Mouse (Mus musculus): ENCODE data around the gene Hnrnpc.

Gene Hnrnpc

DNA sequence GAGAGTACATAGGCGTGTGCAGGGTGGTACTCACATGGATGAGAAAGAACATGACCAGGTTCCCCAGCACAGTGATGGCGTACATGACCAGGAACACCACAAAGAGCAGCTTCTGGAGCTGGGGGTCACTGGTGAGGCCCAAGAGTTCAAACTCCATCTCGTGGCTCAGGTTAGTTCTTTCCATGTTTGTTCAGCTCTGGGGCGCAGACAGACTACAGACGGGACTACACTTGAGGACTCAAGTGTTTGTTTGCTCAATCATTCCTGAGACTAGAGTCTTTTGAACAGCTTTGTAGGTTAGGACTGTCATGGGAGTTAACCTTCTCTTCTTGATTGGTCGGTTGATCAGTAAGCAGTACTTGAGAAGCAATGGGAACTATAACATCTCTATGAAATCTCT lies 67.9 kb downstream of the Hnrnpc start:
- no peak for DNase-seq (ENCODE audit: low read depth in 2 of 2, low spot score in 2 of 2)

DNA sequence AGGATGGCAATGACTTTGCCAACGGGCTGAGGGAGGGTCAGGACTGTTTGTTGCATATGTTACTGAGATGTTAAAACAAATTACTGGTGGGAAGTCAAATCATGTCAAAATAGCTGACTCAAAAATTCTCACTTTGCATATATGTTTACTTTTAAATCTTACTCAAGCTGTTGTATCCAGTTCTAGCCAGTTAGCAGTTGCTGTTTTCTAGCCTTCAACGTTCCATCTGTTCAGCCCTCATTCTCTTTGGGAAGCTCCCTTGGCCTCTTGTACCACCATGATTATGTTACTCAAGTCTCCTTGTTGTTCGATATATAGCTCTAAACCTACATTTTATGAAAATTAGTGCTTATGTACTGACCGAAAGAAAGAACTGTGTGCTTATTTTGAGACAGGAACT lies 77.5 kb downstream of the Hnrnpc start:
- DNase-seq (ENCODE audit: low read depth in 2 of 2, low spot score in 2 of 2) = no peak

DNA sequence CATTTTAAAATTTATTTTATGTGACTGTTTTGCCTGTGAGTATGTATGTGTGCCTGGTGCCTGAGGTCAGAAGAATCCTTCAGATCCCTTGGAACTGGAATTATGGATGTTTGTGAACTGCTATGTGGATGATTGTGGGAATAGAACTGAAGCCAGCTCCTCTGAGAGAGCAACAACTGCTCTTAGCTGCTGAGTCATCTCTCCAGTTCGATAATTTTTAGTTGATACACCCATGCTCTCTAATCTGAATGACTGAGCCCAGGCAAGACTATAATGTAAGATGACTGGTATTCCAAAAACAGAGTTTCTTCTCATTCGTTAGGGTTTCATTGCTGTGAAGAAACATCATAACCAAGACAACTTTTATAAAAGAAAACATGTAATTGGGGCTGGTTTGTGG lies 79.7 kb downstream of the Hnrnpc start:
- DNase-seq (ENCODE audit: low read depth in 2 of 2, low spot score in 2 of 2) = no peak

Measured in CD8-positive naive resting alpha-beta T cell, adult 2 months (primary cell).